Mouse (Mus musculus) cerebellum, postnatal 10 days (tissue): ENCODE measurements around the gene Ubtd2.
A peak's percentile ranks its signal among the peaks of the same experiment; 100 is the strongest.

Experiments
- DNase-seq, 2 experiments: peaks; one replicate each; pipeline ENCODE4 v3.0.0; 2021; ENCODE audit warnings: mixed read lengths in 2 of 2

Ubtd2 gene

DNA sequence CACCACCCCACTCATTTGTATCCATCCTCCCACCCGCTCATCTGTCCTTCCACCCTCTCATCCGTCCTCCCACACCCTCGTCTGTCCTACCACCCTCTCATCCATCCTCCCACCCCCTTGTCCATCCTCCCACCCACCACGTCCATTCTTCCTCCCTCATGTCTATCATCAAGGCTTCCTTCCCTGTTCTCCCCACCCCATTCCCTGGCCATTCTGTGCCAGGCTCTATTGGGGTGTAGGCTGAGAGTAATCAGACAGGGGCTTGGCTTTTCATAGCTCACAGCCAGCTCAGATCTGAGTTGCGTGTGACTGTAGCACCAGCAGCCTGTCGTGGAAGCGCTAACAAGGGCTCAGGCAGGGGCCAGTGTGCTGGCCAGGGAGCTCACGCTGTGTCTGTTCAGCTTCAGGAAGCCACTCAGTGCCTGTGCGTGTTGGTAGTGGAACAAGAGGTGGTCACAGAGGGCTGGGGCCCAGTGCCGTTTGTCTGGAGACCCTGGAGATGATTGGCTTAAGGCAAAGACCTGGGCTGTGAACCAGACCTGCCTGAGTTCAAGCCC is 92.3 kb downstream of the Ubtd2 start:
- DNase-seq = no peak

DNA sequence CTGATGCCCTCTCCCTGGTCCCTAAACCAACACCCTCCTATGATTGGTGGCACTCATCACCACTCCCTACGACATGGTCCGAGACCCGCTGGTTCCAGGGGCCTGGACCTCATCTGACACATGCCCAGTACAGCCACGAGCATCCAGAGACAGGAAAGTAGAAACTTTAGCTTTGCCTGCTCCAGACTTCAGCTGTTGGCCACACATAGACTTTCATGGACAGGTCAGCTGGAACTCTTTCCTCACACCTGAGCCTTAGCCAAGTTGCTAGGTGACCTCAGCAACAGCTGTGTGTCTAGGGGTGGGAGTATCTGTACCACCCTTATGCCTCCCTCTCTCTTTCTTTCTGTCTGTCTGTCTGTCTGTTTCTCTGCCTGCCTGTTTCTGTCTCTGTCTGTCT is 93.1 kb downstream of the Ubtd2 start:
- no peak for DNase-seq

DNA sequence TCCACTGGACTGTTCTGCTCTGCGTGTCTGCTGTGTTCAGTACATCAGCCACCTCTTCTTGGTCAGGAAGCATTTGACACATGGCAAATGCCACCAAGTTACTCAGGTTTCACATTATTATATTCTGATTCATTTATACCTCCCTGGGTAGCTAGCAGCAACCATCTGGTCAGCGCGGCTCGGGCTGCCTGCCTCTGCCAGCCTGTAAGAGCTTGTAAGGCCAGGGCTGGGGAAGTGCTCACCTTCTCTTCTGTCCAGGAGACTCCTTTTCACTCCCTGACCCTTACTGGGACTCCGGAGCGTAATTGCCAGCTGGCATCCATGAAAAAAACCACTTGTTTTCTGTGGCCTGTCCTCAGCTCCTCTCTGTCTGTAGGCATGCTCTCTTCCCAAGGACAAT is 94.1 kb downstream of the Ubtd2 start:
- DNase-seq = peak; percentile 62 to 65

DNA sequence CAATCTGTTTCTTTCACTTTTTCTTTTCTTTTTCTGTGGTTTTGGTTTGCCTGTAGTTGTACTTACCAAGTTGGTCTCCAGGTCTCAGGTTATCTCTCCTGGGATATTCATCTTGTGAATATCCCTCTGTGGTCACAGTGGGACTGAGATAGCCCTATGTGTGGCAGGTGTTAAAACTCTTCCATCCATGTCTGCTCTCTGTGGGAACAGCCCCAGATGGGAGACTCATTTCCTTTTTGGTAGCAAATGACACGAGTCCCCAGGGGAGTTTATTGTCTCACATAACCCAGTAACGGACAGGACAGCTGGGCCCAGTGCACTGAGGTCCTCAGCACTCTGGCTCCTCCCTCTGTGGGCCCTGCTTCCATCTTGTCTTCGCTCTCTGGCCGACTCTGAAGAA is 94.9 kb downstream of the Ubtd2 start:
- DNase-seq = no peak

- no peak for DNase-seq
These were observed 95.9 kb downstream of the Ubtd2 start for GRCm38 (mm10) chr11:32551056-32551455.

- DNase-seq = peak in 1 of 2 experiments; percentile 46
These were observed 96.6 kb downstream of the Ubtd2 start for GRCm38 (mm10) chr11:32551579-32552297.

DNA sequence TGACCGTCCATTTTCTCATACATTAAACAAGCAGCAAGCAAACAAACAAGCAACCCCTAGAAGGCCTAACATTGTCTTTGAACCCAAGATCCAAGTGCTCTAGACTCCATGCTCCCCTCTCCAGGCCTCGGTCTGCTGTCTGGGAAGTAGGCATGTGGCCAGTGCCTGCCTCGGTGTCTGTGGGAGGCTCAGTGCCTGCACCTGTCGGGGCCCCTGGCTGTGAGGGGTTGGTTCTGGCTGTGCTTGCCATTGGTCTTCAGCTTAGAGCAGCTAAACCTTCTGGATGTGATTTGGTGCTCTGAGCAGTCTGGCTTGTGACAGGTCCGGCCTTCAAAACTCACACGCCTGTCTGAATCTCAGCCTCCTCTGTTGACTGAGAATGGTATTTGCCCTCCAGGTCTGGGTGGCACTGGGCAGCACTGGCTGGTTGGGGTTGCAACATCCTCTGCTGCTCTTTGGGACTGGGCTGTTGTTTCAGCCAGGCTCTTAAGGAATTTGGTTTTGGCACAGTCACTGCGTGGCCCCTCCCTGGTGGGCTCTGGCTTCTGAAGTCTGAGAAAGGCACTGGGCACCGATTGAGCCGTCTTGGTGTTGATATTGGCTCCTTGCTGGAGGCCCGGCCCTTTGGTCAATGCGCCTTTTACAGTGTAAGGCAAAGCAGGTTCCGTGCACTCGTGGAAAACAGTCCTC is 97.4 kb downstream of the Ubtd2 start:
- DNase-seq = peak; percentile 39 to 41

DNA sequence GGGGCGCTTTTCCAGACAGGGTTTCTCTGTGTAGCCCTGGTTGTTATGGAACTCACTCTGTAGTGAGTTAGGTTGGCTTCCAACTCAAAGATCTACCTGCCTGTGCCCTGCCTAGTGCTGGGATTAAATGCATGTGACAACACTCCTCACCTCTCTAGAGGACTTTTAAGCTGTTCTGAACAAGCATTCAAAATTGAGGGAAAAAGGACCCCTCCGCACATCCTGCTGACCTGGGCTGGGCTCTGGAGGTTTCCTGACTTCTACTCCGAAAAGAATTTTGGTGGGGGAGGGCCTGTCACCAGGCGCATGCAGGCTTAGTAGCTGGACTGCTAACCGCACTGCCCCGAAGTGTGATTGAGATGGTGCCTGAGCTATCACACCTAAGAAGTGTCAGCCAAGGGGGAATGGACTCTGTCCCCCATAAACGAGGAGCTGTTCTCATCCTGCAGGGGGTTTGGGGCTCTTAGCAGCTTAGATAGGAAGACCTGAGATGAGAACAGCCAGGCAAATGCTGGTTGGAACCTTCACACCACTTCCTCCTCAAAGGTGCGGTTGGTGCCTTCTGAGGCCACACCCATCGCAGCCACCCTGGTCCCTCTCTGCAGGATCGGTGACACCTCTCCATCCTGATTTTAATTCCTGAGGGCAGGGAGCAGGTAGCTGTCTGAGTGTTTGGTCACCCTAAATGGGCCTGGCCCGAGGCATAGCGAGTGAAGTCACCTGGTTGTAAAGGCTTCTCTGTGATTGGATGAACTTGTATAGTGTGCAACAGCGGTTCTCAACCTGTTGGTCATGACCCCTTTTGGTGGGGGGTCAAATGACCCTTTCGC is 98.4 kb downstream of the Ubtd2 start:
- no peak for DNase-seq

DNA sequence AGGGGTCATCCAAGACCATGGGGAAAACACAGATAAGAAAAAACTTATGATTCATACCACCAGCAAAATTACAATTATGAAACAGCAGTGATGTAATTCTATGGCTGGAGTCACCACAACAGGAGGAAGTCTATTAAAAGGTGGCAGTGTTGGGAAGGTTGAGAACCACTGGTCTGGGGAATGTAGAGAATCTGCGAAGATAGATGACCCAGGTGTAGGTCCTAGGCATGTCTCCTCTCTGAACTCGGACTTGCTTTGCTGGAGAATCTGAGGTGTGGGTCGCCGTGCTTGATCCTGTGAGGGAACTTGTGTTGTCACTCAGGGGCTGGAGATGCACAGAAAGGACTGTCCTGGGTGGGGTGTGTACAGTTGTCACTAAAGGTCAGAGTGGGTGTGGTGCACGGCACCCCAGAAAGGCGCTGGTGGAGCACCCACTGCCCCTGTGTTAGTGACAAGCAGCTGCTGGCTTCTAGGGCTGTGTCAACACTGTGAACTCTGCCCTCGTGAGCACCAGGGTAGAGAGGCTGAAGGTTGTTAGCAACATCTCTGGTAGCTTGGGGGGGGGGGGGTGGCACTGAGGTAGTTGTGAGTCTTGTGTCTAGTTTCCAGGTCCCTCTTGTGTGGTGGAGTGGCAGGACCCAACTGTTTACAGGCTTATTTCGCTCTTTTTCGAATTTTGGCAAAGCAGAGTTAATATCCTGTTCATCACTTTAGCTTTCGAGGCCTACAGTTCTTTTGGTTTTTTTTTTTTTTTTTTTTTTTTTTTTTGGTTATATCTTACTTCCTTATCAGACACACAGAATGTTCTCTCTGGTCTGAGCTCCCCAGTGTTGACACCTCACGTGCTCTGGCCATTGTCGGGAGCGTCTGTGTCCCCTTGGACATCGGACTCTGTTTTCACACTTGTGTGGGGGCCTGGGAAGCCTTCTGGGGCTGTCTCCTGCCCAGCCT is 99.2 kb downstream of the Ubtd2 start:
- DNase-seq = no peak

DNA sequence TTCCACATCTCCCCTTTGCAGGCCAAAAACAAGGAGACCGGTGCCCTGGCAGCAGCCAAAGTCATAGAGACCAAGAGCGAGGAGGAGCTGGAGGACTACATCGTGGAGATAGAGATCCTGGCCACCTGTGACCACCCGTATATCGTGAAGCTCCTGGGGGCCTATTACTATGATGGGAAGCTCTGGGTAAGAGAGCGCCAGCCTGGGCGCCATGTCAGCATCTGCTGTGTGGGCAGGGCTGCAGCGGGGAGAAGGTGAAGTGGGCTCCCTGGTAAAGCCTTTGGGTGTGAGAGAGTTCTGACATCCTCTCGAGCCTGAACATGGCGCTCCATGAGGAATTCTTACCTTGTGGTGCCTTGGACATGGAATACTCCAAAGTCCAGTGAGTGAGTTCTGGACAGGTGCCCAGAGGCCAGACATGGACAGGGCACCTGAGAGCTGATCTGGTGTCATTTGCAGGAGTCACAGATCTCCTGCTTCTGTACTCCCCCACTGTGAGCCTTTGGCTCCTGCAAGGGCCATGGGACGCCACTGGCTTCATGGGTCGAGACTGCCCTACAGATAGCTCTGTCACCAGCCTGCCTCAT is 100.0 kb downstream of the Ubtd2 start:
- DNase-seq = no peak

GRCm38 (mm10) chr11:32556333-32556990 is 101.3 kb downstream of the Ubtd2 start:
- DNase-seq = peak; percentile 49 to 58

DNA sequence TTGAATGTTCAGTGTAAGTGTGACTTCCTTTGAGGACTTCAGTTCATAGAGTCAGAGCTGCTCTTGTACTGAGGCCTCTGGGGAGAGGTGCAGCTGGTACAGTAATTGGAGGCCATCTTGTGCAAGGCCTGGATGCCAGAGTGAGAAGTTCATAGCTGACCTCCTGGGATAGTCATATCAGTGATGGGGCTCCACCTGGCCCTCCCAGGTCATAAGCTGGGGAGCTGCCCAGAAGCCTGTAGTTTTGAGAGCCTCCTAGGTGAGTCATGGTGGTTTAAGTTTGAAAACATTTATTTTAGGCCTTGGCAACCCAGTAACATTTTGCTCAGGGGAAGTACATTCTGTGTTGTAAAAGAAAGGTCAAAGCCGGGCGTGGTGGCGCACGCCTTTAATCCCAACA is 102.9 kb downstream of the Ubtd2 start:
- no peak for DNase-seq

GRCm38 (mm10) chr11:32558677-32559076 is 103.5 kb downstream of the Ubtd2 start:
- peak in 1 of 2 experiments; percentile 38 for DNase-seq

DNA sequence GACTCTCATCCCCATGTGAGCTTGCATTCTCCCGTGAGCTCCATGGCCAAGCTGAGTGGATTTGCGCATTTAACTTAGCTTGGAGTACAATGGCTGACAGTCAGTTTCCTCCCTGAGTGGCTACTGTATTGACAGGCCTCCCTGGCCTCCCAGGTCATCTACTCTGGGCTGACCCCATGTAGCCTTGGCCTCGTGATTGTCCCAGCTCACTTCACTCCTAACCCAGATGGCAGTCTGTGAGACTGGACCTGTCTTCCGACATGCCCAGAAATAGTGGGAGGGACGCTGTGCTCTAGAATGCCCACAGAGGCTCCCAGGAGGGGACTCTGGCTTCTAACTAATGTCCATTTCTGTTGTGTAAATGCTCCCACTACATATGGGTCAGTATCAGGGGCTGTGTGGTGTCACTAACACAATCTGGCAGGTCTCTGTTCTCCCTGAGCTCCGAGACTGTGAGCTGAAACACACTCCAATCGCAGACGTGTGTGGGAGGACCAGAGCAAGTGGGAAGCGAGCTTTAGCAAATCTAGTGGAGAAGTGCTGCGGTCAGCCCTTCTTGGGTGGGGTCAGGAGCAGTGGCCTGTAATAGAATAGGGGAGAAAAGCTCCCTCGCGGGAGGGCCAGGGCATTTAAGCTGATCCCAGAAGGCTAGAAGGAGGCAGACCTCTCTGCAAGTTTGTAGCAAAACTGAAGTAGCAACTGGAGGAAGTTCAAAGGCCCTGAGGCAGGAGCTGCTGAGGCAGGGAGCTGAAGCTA is 105.0 kb downstream of the Ubtd2 start:
- DNase-seq = no peak

- no peak for DNase-seq
These were observed 106.5 kb downstream of the Ubtd2 start for GRCm38 (mm10) chr11:32561465-32562355.

DNA sequence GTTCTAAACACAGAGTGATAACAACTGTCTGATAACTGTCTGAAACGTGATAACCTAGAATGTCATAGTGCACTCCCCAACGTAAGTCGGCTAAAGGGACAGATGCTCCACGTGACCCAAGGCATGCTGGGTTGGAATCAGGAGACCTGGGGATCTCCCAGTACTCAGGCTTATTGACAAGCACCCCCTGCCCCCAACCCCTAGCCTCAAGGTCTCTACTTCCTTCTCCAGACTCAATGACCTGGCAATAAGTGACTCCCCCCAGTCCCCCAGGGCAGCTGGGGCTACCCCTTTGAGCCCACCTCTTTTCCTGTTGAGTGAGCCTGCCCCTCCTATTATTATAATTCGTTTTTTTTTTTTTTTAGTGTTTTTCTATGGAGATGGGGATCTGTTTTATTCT is 107.5 kb downstream of the Ubtd2 start:
- no peak for DNase-seq

DNA sequence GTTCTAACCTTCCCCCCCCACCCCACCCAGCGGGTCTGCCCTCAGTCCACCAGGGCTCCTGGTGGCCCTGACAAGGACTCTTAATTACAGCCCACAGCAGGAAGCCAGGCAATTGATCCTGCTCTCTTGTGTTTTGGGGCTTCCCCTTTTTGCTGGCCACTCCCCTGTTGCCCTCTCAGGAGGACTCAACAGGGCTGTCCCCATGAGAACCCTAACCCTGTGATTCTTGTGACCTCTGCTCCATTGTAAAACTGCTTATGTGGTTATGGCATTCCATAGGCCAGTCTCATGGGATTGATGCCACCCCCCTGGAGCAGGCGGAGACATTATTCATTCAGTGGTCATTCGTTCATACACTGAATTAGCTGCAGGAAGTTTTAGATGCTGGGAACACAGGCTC is 108.5 kb downstream of the Ubtd2 start:
- no peak for DNase-seq

DNA sequence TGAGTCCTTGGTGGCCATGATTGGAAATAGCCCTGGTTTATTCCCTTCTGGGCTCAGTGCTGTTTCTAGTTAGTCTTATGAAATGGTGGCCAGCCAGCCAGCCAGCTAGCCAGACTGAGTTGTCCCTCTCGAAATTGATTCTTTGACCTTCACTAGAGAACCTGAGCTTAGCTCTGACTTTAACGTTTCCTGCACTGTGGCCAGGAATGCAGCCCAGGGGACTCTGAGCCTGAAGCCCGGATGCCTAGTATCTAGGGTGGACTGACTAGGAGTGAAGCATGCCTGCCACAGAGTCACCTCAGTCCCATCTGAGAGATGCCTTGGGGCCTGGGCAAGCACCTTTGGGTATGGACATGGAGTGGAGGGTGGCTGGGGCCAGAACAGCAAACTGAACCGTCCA is 109.5 kb downstream of the Ubtd2 start:
- no peak for DNase-seq

DNA sequence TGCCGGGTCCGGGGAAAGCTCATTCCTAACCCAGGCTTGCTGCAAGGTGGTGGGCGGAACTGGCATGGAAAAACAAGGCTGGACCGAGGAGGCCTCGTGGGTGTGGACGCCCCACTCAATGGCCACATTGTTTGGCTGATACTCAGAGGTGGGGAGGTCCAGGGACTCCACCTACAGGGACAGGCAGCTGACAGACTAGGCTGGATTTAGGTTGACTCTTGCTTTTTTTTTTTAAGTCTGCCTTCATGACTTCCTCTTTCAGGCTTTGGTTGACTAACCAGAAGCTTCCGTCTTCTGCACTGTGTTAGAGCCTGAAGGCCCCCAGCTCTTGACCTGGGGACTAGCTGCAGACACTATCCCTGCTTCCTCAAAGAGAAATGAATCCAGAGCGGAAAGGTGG is 109.9 kb downstream of the Ubtd2 start:
- DNase-seq = no peak
